Mouse (Mus musculus): ENCODE results near the gene Ckmt1.

GRCm38 (mm10) chr2:121403296-121403695 lies 45.8 kb downstream of the Ckmt1 start:
- TF ChIP-seq TAL1 (IDR thresholded peaks at IDR 0.05; ENCODE audit: low read length) (no peak), GATA1 (IDR thresholded peaks at IDR 0.05; ENCODE audit: low read length) (no peak)

Data from erythroblast, embryonic 14.5 days (primary cell).